Mouse (Mus musculus): ENCODE measurements around the gene Dusp3.

Gene Dusp3

GRCm38 (mm10) chr11:101935743-101936142, 51.1 kb downstream of the Dusp3 start:
- no peak for DNase-seq (ENCODE audit: low read depth)

- no peak for DNase-seq (ENCODE audit: low read depth)
These were observed 54.8 kb downstream of the Dusp3 start for GRCm38 (mm10) chr11:101931978-101932377.

GRCm38 (mm10) chr11:101928030-101928762, 58.6 kb downstream of the Dusp3 start:
- no peak for DNase-seq (ENCODE audit: low read depth)

GRCm38 (mm10) chr11:101926951-101927589, 59.7 kb downstream of the Dusp3 start:
- DNase-seq (ENCODE audit: low read depth): no peak

- DNase-seq (ENCODE audit: low read depth): no peak
These were observed 61.2 kb downstream of the Dusp3 start for GRCm38 (mm10) chr11:101925636-101926035.

GRCm38 (mm10) chr11:101924441-101924976, 62.3 kb downstream of the Dusp3 start:
- DNase-seq (ENCODE audit: low read depth): no peak

GRCm38 (mm10) chr11:101923988-101924387, 62.8 kb downstream of the Dusp3 start:
- DNase-seq (ENCODE audit: low read depth): no peak

GRCm38 (mm10) chr11:101921361-101921952, 65.4 kb downstream of the Dusp3 start:
- DNase-seq (ENCODE audit: low read depth): no peak
